Mouse (Mus musculus): ENCODE data around the gene Dnajc19.

- TF ChIP-seq CTCF (IDR thresholded peaks at IDR 0.05; ENCODE audit: insufficient read depth, low read length) = no peak
- no peak for TF ChIP-seq POLR2A (IDR thresholded peaks at IDR 0.05; ENCODE audit: borderline replicate concordance, extremely low read depth, low read depth, low read length)
Observed at GRCm38 (mm10) chr3:34106421-34106820, 25.3 kb upstream of the Dnajc19 start.
